Mouse (Mus musculus) neural tube, embryonic 13.5 days (tissue): ENCODE measurements around the gene Fam83f. TPM values are rescaled to one million over a fixed set of nuclear protein-coding genes. Genes with fewer than 3 reads are reported as not detected.

Experiments
- ATAC-seq: fragments of 200-750 bp; cut with Nextera tagmentation; 2 replicates; pipeline ENCODE4 v1.8.0; 2017; ENCODE audit warnings: low read depth, mild to moderate bottlenecking, moderate TSS enrichment, moderate library complexity
- H3K27ac ChIP-seq: fragments of 300-500 bp; sonication (generic); replicated peaks from 2 replicates; pipeline ENCODE4 v1.5.1; 2015; ENCODE audit warnings: moderate library complexity, mild to moderate bottlenecking, inconsistent platforms
- H3K27me3 ChIP-seq: fragments of 300-500 bp; sonication (generic); 2 replicates; pipeline ENCODE4 v1.6.1; 2015; ENCODE audit warnings: mild to moderate bottlenecking, inconsistent platforms
- H3K36me3 ChIP-seq: fragments of 300-500 bp; sonication (generic); 2 replicates; pipeline ENCODE4 v1.6.1; 2015; ENCODE audit warnings: mild to moderate bottlenecking, inconsistent platforms
- H3K4me1 ChIP-seq: fragments of 300-500 bp; sonication (generic); replicated peaks from 2 replicates; pipeline ENCODE4 v1.6.1; 2015; ENCODE audit warnings: inconsistent platforms
- H3K4me2 ChIP-seq: fragments of 300-500 bp; sonication (generic); 2 replicates; pipeline ENCODE4 v1.6.1; 2015; ENCODE audit warnings: inconsistent platforms, mild to moderate bottlenecking, moderate library complexity
- H3K4me3 ChIP-seq: fragments of 300-500 bp; sonication (generic); 2 replicates; pipeline ENCODE4 v1.5.1; 2015; ENCODE audit warnings: mild to moderate bottlenecking, inconsistent platforms
- H3K9ac ChIP-seq: fragments of 300-500 bp; sonication (generic); 2 replicates; pipeline ENCODE4 v1.6.1; 2015; ENCODE audit warnings: moderate library complexity, mild to moderate bottlenecking, inconsistent platforms
- H3K9me3 ChIP-seq: fragments of 300-500 bp; sonication (generic); 2 replicates; pipeline ENCODE4 v1.6.1; 2016; ENCODE audit warnings: inconsistent platforms
- WGBS: fragments of 180-500 bp; shearing (Covaris S2); methylation state at CpG from one replicate; pipeline ENCODE4 v1.1.7; 2015; 5-methylcytosine and 5-hydroxymethylcytosine counted together
- polyA plus RNA-seq: library from polyadenylated mRNA; unstranded; fragments of >200 nt; fragmentation: Nextera tagmentation; extraction: Ambion mirVana; gene quantifications from 2 replicates; pipeline ENCODE4 v1.2.1, GENCODE M21; 2015

Fam83f gene
- polyA plus RNA-seq, 1 experiment from 2014 or later: 0.22 TPM

GRCm38 (mm10) chr15:80639874-80640273, 31.8 kb upstream of the Fam83f start:
- 83% methylated on average over 3 of the region's 3 CpGs for WGBS
- H3K4me1 ChIP-seq: no peaks in the 10 kb centered on the region
- no peak for ATAC-seq
- no peak overlapping the region for H3K4me3 ChIP-seq
- H3K27me3 ChIP-seq: peaks cover 2% of the 10 kb centered on the region; the same call in 1 of the 2 replicates
- no peak overlapping the region for H3K4me2 ChIP-seq
- no peak overlapping the region for H3K9ac ChIP-seq
- no peak overlapping the region for H3K27ac ChIP-seq
- no peaks in the 10 kb centered on the region for H3K9me3 ChIP-seq
- no peaks in the 10 kb centered on the region for H3K36me3 ChIP-seq

GRCm38 (mm10) chr15:80641702-80642435, 29.8 kb upstream of the Fam83f start:
- H3K4me1 ChIP-seq: no peaks in the 10 kb centered on the region
- H3K9ac ChIP-seq: no peak overlapping the region
- no peak overlapping the region for H3K27ac ChIP-seq
- H3K4me2 ChIP-seq: no peak overlapping the region
- no peak for ATAC-seq
- WGBS: 89% methylated on average over 2 of the region's 2 CpGs
- H3K9me3 ChIP-seq: no peaks in the 10 kb centered on the region
- H3K27me3 ChIP-seq: peaks cover 2% of the 10 kb centered on the region; the same call in 1 of the 2 replicates
- no peak overlapping the region for H3K4me3 ChIP-seq
- H3K36me3 ChIP-seq: no peaks in the 10 kb centered on the region

- H3K27me3 ChIP-seq: no peaks in the 10 kb centered on the region
- WGBS: 87% methylated on average over 17 of the region's 17 CpGs
Measured at GRCm38 (mm10) chr15:80645006-80645797, 26.4 kb upstream of the Fam83f start.

GRCm38 (mm10) chr15:80648977-80649606, 22.6 kb upstream of the Fam83f start:
- ATAC-seq: no peak
- 0 out of 2 replicates have a peak, but pooled peaks cover 13% of the 10 kb centered on the region for H3K4me1 ChIP-seq
- no peaks in the 10 kb centered on the region for H3K36me3 ChIP-seq
- H3K9me3 ChIP-seq: no peaks in the 10 kb centered on the region
- no peak overlapping the region for H3K4me2 ChIP-seq
- no peak overlapping the region for H3K9ac ChIP-seq
- H3K4me3 ChIP-seq: no peak overlapping the region
- H3K27me3 ChIP-seq: no peaks in the 10 kb centered on the region
- no peak overlapping the region for H3K27ac ChIP-seq
- 72% methylated on average over 15 of the region's 15 CpGs for WGBS

More at GRCm38 (mm10) chr15:80645006-80645797, 26.4 kb upstream of the Fam83f start:
- Histone ChIP-seq H3K4me1 (0 out of 2 replicates have a peak, but pooled peaks cover 13% of the 10 kb centered on the region), H3K9ac (no peak overlapping the region), H3K27ac (no peak overlapping the region), H3K4me2 (no peak overlapping the region), H3K9me3 (no peaks in the 10 kb centered on the region), H3K4me3 (no peak overlapping the region), H3K36me3 (no peaks in the 10 kb centered on the region)
- ATAC-seq: no peak

- 81% methylated on average over 2 of the region's 2 CpGs for WGBS
- H3K4me1 ChIP-seq: 0 out of 2 replicates have a peak, but pooled peaks cover 13% of the 10 kb centered on the region
- H3K4me2 ChIP-seq: no peak overlapping the region
- no peak for ATAC-seq
- no peak overlapping the region for H3K4me3 ChIP-seq
- no peak overlapping the region for H3K9ac ChIP-seq
- no peak overlapping the region for H3K27ac ChIP-seq
- no peaks in the 10 kb centered on the region for H3K9me3 ChIP-seq
- H3K36me3 ChIP-seq: no peaks in the 10 kb centered on the region
- no peaks in the 10 kb centered on the region for H3K27me3 ChIP-seq
Measured at GRCm38 (mm10) chr15:80650412-80650811, 21.2 kb upstream of the Fam83f start.

- no peaks in the 10 kb centered on the region for H3K36me3 ChIP-seq
- no peak for ATAC-seq
- H3K27ac ChIP-seq: no peak overlapping the region
- no peaks in the 10 kb centered on the region for H3K27me3 ChIP-seq
- no peak overlapping the region for H3K4me2 ChIP-seq
- H3K4me3 ChIP-seq: no peak overlapping the region
- no peaks in the 10 kb centered on the region for H3K9me3 ChIP-seq
- peaks cover 13% of the 10 kb centered on the region; the same call in 1 of the 2 replicates for H3K4me1 ChIP-seq
- WGBS: 65% methylated on average over 8 of the region's 8 CpGs
- H3K9ac ChIP-seq: no peak overlapping the region
Measured at GRCm38 (mm10) chr15:80653865-80654264, 17.8 kb upstream of the Fam83f start.

GRCm38 (mm10) chr15:80658815-80659471, 12.7 kb upstream of the Fam83f start:
- 69% methylated on average over 6 of the region's 6 CpGs for WGBS
- Histone ChIP-seq H3K9ac (no peak overlapping the region), H3K9me3 (no peaks in the 10 kb centered on the region), H3K36me3 (no peaks in the 10 kb centered on the region), H3K27me3 (no peaks in the 10 kb centered on the region), H3K4me1 (peaks cover 6% of the 10 kb centered on the region; the same call in 1 of the 2 replicates), H3K4me3 (no peak overlapping the region), H3K27ac (no peak overlapping the region), H3K4me2 (no peak overlapping the region)
- no peak for ATAC-seq

GRCm38 (mm10) chr15:80660963-80661362, 10.7 kb upstream of the Fam83f start:
- WGBS: 67% methylated on average over 4 of the region's 4 CpGs
- ATAC-seq: no peak
- Histone ChIP-seq H3K9me3 (no peaks in the 10 kb centered on the region), H3K27me3 (no peaks in the 10 kb centered on the region), H3K4me3 (no peak overlapping the region), H3K9ac (no peak overlapping the region), H3K27ac (no peak overlapping the region), H3K36me3 (no peaks in the 10 kb centered on the region), H3K4me2 (no peak overlapping the region), H3K4me1 (peaks cover 6% of the 10 kb centered on the region; the same call in 1 of the 2 replicates)

- 85% methylated on average over 4 of the region's 4 CpGs for WGBS
Measured at GRCm38 (mm10) chr15:80664444-80664843, 7.2 kb upstream of the Fam83f start.

GRCm38 (mm10) chr15:80672810-80673209, 1.2 kb downstream of the Fam83f start:
- ATAC-seq: no peak
- no peaks in the 10 kb centered on the region for H3K9me3 ChIP-seq
- H3K27ac ChIP-seq: no peak overlapping the region
- 66% methylated on average over 2 of the region's 2 CpGs for WGBS
- no peak overlapping the region for H3K9ac ChIP-seq
- H3K36me3 ChIP-seq: no peaks in the 10 kb centered on the region
- peaks cover 48% of the 10 kb centered on the region for H3K27me3 ChIP-seq
- peaks cover 16% of the 10 kb centered on the region for H3K4me1 ChIP-seq
- H3K4me3 ChIP-seq: no peak overlapping the region
- no peak overlapping the region for H3K4me2 ChIP-seq

More at GRCm38 (mm10) chr15:80664444-80664843, 7.2 kb upstream of the Fam83f start:
- no peak for ATAC-seq
- Histone ChIP-seq H3K9me3 (0 out of 2 replicates have a peak, but pooled peaks cover 7% of the 10 kb centered on the region), H3K4me2 (no peak overlapping the region), H3K4me3 (no peak overlapping the region), H3K27me3 (peaks cover 2% of the 10 kb centered on the region), H3K36me3 (no peaks in the 10 kb centered on the region), H3K27ac (no peak overlapping the region), H3K9ac (no peak overlapping the region), H3K4me1 (no peaks in the 10 kb centered on the region)

GRCm38 (mm10) chr15:80673337-80674095, 1.9 kb downstream of the Fam83f start:
- Histone ChIP-seq H3K4me3 (no peak overlapping the region), H3K4me1 (peaks cover 22% of the 10 kb centered on the region), H3K9me3 (no peaks in the 10 kb centered on the region), H3K9ac (no peak overlapping the region), H3K36me3 (no peaks in the 10 kb centered on the region), H3K27me3 (peaks cover 48% of the 10 kb centered on the region), H3K27ac (no peak overlapping the region), H3K4me2 (no peak overlapping the region)
- WGBS: 75% methylated on average over 4 of the region's 4 CpGs
- ATAC-seq: no peak
